Mouse (Mus musculus) megakaryocyte progenitor cell, adult 5-6 weeks (primary cell): ENCODE results near the gene Crim1. TPM values are rescaled to one million over a fixed set of nuclear protein-coding genes. Genes with fewer than 3 reads are reported as not detected.

Experiments
- ATAC-seq: replicated peaks from 2 replicates; pipeline ENCODE4 v1.8.0; 2016; ENCODE audit warnings: mild to moderate bottlenecking, moderate TSS enrichment, inconsistent platforms; ENCODE audit not compliant: poor library complexity
- total RNA-seq, 2 experiments: library from RNA; stranded (forward) in 1 of 2; stranded (reverse) in 1 of 2; fragments of 157-497, 149-512 nt in 1 of 2; fragments of 200-1000 nt in 1 of 2; gene quantifications; 2 replicates each; pipeline versions ENCODE4 v1.2.3 to v1.2.4; 2015 to 2017

Crim1 gene
- total RNA-seq, 2 experiments from 2014 or later: 0.79 to 2.1 TPM

- ATAC-seq: no peak
Measured at GRCm38 (mm10) chr17:78208805-78209204, 8.8 kb downstream of the Crim1 start.

- ATAC-seq: no peak
Measured at GRCm38 (mm10) chr17:78209646-78210045, 9.6 kb downstream of the Crim1 start.

- ATAC-seq: no peak
Measured at GRCm38 (mm10) chr17:78211881-78212280, 11.8 kb downstream of the Crim1 start.

GRCm38 (mm10) chr17:78213128-78213527 is 13.1 kb downstream of the Crim1 start:
- no peak for ATAC-seq

GRCm38 (mm10) chr17:78216526-78216925 is 16.5 kb downstream of the Crim1 start:
- ATAC-seq: no peak

- no peak for ATAC-seq
Measured at GRCm38 (mm10) chr17:78217406-78217805, 17.4 kb downstream of the Crim1 start.

GRCm38 (mm10) chr17:78218506-78219232 is 18.6 kb downstream of the Crim1 start:
- ATAC-seq: peak; percentile 52

- no peak for ATAC-seq
Measured at GRCm38 (mm10) chr17:78221007-78221642, 21.1 kb downstream of the Crim1 start.

GRCm38 (mm10) chr17:78221860-78222259 is 21.8 kb downstream of the Crim1 start:
- ATAC-seq: no peak

- ATAC-seq: no peak
Measured at GRCm38 (mm10) chr17:78223988-78224387, 23.9 kb downstream of the Crim1 start.

- no peak for ATAC-seq
Measured at GRCm38 (mm10) chr17:78225547-78225946, 25.5 kb downstream of the Crim1 start.

GRCm38 (mm10) chr17:78227211-78227610 is 27.2 kb downstream of the Crim1 start:
- ATAC-seq: no peak

- peak; percentile 46 for ATAC-seq
Measured at GRCm38 (mm10) chr17:78231567-78231966, 31.5 kb downstream of the Crim1 start.

GRCm38 (mm10) chr17:78232703-78233102 is 32.7 kb downstream of the Crim1 start:
- ATAC-seq: no peak

- ATAC-seq: no peak
Measured at GRCm38 (mm10) chr17:78233873-78234272, 33.8 kb downstream of the Crim1 start.

- no peak for ATAC-seq
Measured at GRCm38 (mm10) chr17:78236126-78236525, 36.1 kb downstream of the Crim1 start.

GRCm38 (mm10) chr17:78237954-78238353 is 37.9 kb downstream of the Crim1 start:
- no peak for ATAC-seq

- no peak for ATAC-seq
Measured at GRCm38 (mm10) chr17:78240161-78240560, 40.1 kb downstream of the Crim1 start.

GRCm38 (mm10) chr17:78241238-78241637 is 41.2 kb downstream of the Crim1 start:
- ATAC-seq: no peak

GRCm38 (mm10) chr17:78244752-78245151 is 44.7 kb downstream of the Crim1 start:
- ATAC-seq: no peak; the same call in 1 of the 2 replicates

GRCm38 (mm10) chr17:78245444-78245843 is 45.4 kb downstream of the Crim1 start:
- ATAC-seq: 0 out of 2 replicates have a peak, but pooled peaks have one; percentile 10

- ATAC-seq: peak; percentile 70
Measured at GRCm38 (mm10) chr17:78246634-78247383, 46.8 kb downstream of the Crim1 start.
